Mouse (Mus musculus) midbrain, postnatal 0 days (tissue): ENCODE measurements around the gene Abcg1. TPM values are rescaled to one million over a fixed set of nuclear protein-coding genes. Genes with fewer than 3 reads are reported as not detected.
A peak's percentile ranks its signal among the peaks of the same experiment; 100 is the strongest.

Experiments
- ATAC-seq: fragments of 200-750 bp; cut with Nextera tagmentation; 2 replicates; pipeline ENCODE4 v1.8.0; 2017; ENCODE audit warnings: moderate number of reproducible peaks, mild to moderate bottlenecking, moderate TSS enrichment, moderate library complexity; ENCODE audit not compliant: low FRiP score
- DNase-seq: peaks from one replicate; pipeline ENCODE4 v3.0.0-alpha.2; 2015; ENCODE audit warnings: low spot score
- H3K27ac ChIP-seq: fragments of 300-500 bp; sonication (generic); 2 replicates; pipeline ENCODE4 v1.5.1; 2014; ENCODE audit warnings: low read depth, mild to moderate bottlenecking, low read length, mixed read lengths
- H3K27me3 ChIP-seq: fragments of 300-500 bp; sonication (generic); 2 replicates; pipeline ENCODE4 v1.6.1; 2014; ENCODE audit warnings: low read length, control low read depth, mixed read lengths; ENCODE audit not compliant: insufficient read depth
- H3K36me3 ChIP-seq: fragments of 300-500 bp; sonication (generic); 2 replicates; pipeline ENCODE4 v1.6.1; 2014; ENCODE audit warnings: low read length, control low read depth, mixed read lengths; ENCODE audit not compliant: insufficient read depth
- H3K4me1 ChIP-seq: fragments of 300-500 bp; sonication (generic); 2 replicates; pipeline ENCODE4 v1.6.1; 2014; ENCODE audit warnings: mild to moderate bottlenecking, control low read depth, antibody characterized with exemption, low read length, mixed read lengths; ENCODE audit not compliant: insufficient read depth
- H3K4me2 ChIP-seq: fragments of 300-500 bp; sonication (generic); 2 replicates; pipeline ENCODE4 v1.6.1; 2014; ENCODE audit warnings: low read depth, mild to moderate bottlenecking, low read length, mixed read lengths; ENCODE audit not compliant: poor library complexity, severe bottlenecking
- H3K4me3 ChIP-seq: fragments of 300-500 bp; sonication (generic); 2 replicates; pipeline ENCODE4 v1.5.1; 2014; ENCODE audit warnings: low read depth, mild to moderate bottlenecking, low read length, moderate library complexity
- H3K9ac ChIP-seq: fragments of 300-500 bp; sonication (generic); replicated peaks from 2 replicates; pipeline ENCODE4 v1.6.1; 2014; ENCODE audit warnings: mild to moderate bottlenecking, low read length, moderate library complexity, mixed read lengths; ENCODE audit not compliant: poor library complexity, severe bottlenecking
- H3K9me3 ChIP-seq: fragments of 300-500 bp; sonication (generic); 2 replicates; pipeline ENCODE4 v1.6.1; 2016; ENCODE audit warnings: low read length, control low read depth
- CTCF ChIP-seq: IDR thresholded peaks from 2 replicates; pipeline ENCODE4 v1.5.1; 2016; ENCODE audit warnings: antibody characterized with exemption, mild to moderate bottlenecking
- WGBS: fragments of 180-500 bp; shearing (Covaris S2); extraction: QIAGEN DNeasy Blood & Tissue Kit; methylation state at CpG from one replicate; pipeline ENCODE4 v1.1.7; 2014; 5-methylcytosine and 5-hydroxymethylcytosine counted together
- polyA plus RNA-seq: library from polyadenylated mRNA; unstranded; fragments of >200 nt; fragmentation: Nextera tagmentation; extraction: Ambion mirVana; gene quantifications from 2 replicates; pipeline ENCODE4 v1.2.1, GENCODE M21; 2015
- total RNA-seq: library from RNA; depleted of rRNA; stranded (reverse); fragments of >200 nt; gene quantifications from 2 replicates; pipeline ENCODE4 v1.2.3, GENCODE M21; 2014

Gene Abcg1
- total and polyA plus RNA-seq, 2 experiments from 2014 or later, result 20.7 to 38.7 TPM

- no peak for ATAC-seq
- TF ChIP-seq CTCF, result no peak
- Histone ChIP-seq H3K27me3 (no peaks in the 10 kb centered on the region), H3K27ac (no peak overlapping the region), H3K4me2 (no peak overlapping the region), H3K4me3 (no peak overlapping the region), H3K9me3 (no peaks in the 10 kb centered on the region), H3K36me3 (no peaks in the 10 kb centered on the region), H3K9ac (no peak overlapping the region), H3K4me1 (peaks cover 31% of the 10 kb centered on the region)
- DNase-seq, result no peak
- 88% methylated on average over 5 of the region's 5 CpGs for WGBS
These were observed 18.0 kb downstream of the Abcg1 start for GRCm38 (mm10) chr17:31075471-31075870.

- TF ChIP-seq CTCF, result no peak
- no peaks in the 10 kb centered on the region for H3K9me3 ChIP-seq
- DNase-seq, result no peak
- no peak overlapping the region for H3K4me3 ChIP-seq
- no peak overlapping the region for H3K9ac ChIP-seq
- ATAC-seq, result no peak
- H3K27me3 ChIP-seq, result no peaks in the 10 kb centered on the region
- WGBS, result 88% methylated on average over 5 of the region's 5 CpGs
- no peaks in the 10 kb centered on the region for H3K36me3 ChIP-seq
- H3K27ac ChIP-seq, result no peak overlapping the region
- H3K4me2 ChIP-seq, result no peak overlapping the region
- peaks cover 26% of the 10 kb centered on the region for H3K4me1 ChIP-seq
These were observed 20.1 kb downstream of the Abcg1 start for GRCm38 (mm10) chr17:31077561-31077960.

- Histone ChIP-seq H3K36me3 (no peaks in the 10 kb centered on the region), H3K4me1 (peaks cover 19% of the 10 kb centered on the region), H3K9ac (no peak overlapping the region), H3K9me3 (no peaks in the 10 kb centered on the region), H3K27ac (0 out of 2 replicates have a peak overlapping the region, but pooled peaks have one; percentile 12), H3K27me3 (no peaks in the 10 kb centered on the region), H3K4me3 (no peak overlapping the region), H3K4me2 (no peak overlapping the region)
- no peak for DNase-seq
- TF ChIP-seq CTCF, result no peak
- no peak for ATAC-seq
- 87% methylated on average over 11 of the region's 11 CpGs for WGBS
These were observed 21.1 kb downstream of the Abcg1 start for GRCm38 (mm10) chr17:31078581-31078980.

GRCm38 (mm10) chr17:31079078-31079840 lies 21.8 kb downstream of the Abcg1 start:
- ATAC-seq (no peak), DNase-seq (no peak)
- Histone ChIP-seq H3K36me3 (no peaks in the 10 kb centered on the region), H3K4me1 (peaks cover 14% of the 10 kb centered on the region), H3K27me3 (no peaks in the 10 kb centered on the region), H3K27ac (0 out of 2 replicates have a peak overlapping the region, but pooled peaks have one; percentile 12), H3K9me3 (no peaks in the 10 kb centered on the region), H3K4me3 (no peak overlapping the region), H3K9ac (no peak overlapping the region), H3K4me2 (no peak overlapping the region)
- 50% methylated on average over 12 of the region's 12 CpGs for WGBS
- no peak for TF ChIP-seq CTCF

GRCm38 (mm10) chr17:31082296-31083078 lies 25.0 kb downstream of the Abcg1 start:
- Histone ChIP-seq H3K4me3 (no peak overlapping the region), H3K9ac (no peak overlapping the region), H3K36me3 (no peaks in the 10 kb centered on the region), H3K27me3 (no peaks in the 10 kb centered on the region), H3K4me2 (no peak overlapping the region), H3K4me1 (peaks cover 13% of the 10 kb centered on the region), H3K9me3 (no peaks in the 10 kb centered on the region), H3K27ac (no peak overlapping the region)
- 90% methylated on average over 4 of the region's 4 CpGs for WGBS
- no peak for ATAC-seq
- no peak for TF ChIP-seq CTCF
- DNase-seq, result no peak

GRCm38 (mm10) chr17:31085519-31085918 lies 28.0 kb downstream of the Abcg1 start:
- Histone ChIP-seq H3K27me3 (no peaks in the 10 kb centered on the region), H3K9ac (no peak overlapping the region), H3K4me1 (peaks cover 16% of the 10 kb centered on the region; the same call in 1 of the 2 replicates), H3K4me2 (no peak overlapping the region), H3K9me3 (no peaks in the 10 kb centered on the region), H3K36me3 (no peaks in the 10 kb centered on the region), H3K27ac (no peak overlapping the region), H3K4me3 (no peak overlapping the region)
- 99% methylated on average over 3 of the region's 3 CpGs for WGBS
- DNase-seq (no peak), ATAC-seq (no peak)
- no peak for TF ChIP-seq CTCF
